Mouse (Mus musculus): Measurements from ENCODE around the gene Ahdc1. TPM values are rescaled to one million over a fixed set of nuclear protein-coding genes. Genes with fewer than 3 reads are reported as not detected.

The Ahdc1 gene
- polyA plus RNA-seq (2014; fragmentation: Illumina TruSeq; extraction: RNeasy Lipid Tissue Mini Kit (QIAGEN cat#74804); ENCODE audit: low read depth, low replicate concordance) = 1.3 TPM

GRCm38 (mm10) chr4:133011028-133011820, at the start of gene Ahdc1:
TSS of gene Ahdc1 (plus strand) at chr4:133011260.

GRCm38 (mm10) chr4:132973814-132974398, 37.2 kb upstream of the Ahdc1 start, which contains the start of gene Fgr:
TSS of gene Fgr (plus strand) at chr4:132974095.

Other genes with a start within 250 kb of the Ahdc1 start
- gene Rpa2, start 242.9 kb upstream of the Ahdc1 start, polyA plus RNA-seq (2014; fragmentation: Illumina TruSeq; extraction: RNeasy Lipid Tissue Mini Kit (QIAGEN cat#74804); ENCODE audit: low read depth, low replicate concordance) = 2.4 TPM
- gene Themis2, start 214.9 kb upstream of the Ahdc1 start, polyA plus RNA-seq (2014; fragmentation: Illumina TruSeq; extraction: RNeasy Lipid Tissue Mini Kit (QIAGEN cat#74804); ENCODE audit: low read depth, low replicate concordance) = 0.58 TPM
- 5.2 TPM for gene Ppp1r8, start 168.1 kb upstream of the Ahdc1 start, polyA plus RNA-seq (2014; fragmentation: Illumina TruSeq; extraction: RNeasy Lipid Tissue Mini Kit (QIAGEN cat#74804); ENCODE audit: low read depth, low replicate concordance)
- 33.1 TPM for gene Stx12, start 126.8 kb upstream of the Ahdc1 start, polyA plus RNA-seq (2014; fragmentation: Illumina TruSeq; extraction: RNeasy Lipid Tissue Mini Kit (QIAGEN cat#74804); ENCODE audit: low read depth, low replicate concordance)
- gene Fam76a, start 88.7 kb upstream of the Ahdc1 start, polyA plus RNA-seq (2014; fragmentation: Illumina TruSeq; extraction: RNeasy Lipid Tissue Mini Kit (QIAGEN cat#74804); ENCODE audit: low read depth, low replicate concordance) = 10.5 TPM
- gene Fgr, start 37.2 kb upstream of the Ahdc1 start, polyA plus RNA-seq (2014; fragmentation: Illumina TruSeq; extraction: RNeasy Lipid Tissue Mini Kit (QIAGEN cat#74804); ENCODE audit: low read depth, low replicate concordance) = 0.72 TPM
- gene Wasf2, start 119.2 kb downstream of the Ahdc1 start, polyA plus RNA-seq (2014; fragmentation: Illumina TruSeq; extraction: RNeasy Lipid Tissue Mini Kit (QIAGEN cat#74804); ENCODE audit: low read depth, low replicate concordance) = 13.8 TPM
- not detected for gene Cd164l2, start 200.9 kb downstream of the Ahdc1 start, polyA plus RNA-seq (2014; fragmentation: Illumina TruSeq; extraction: RNeasy Lipid Tissue Mini Kit (QIAGEN cat#74804); ENCODE audit: low read depth, low replicate concordance)
- not detected for gene Gpr3, start 201.3 kb downstream of the Ahdc1 start, polyA plus RNA-seq (2014; fragmentation: Illumina TruSeq; extraction: RNeasy Lipid Tissue Mini Kit (QIAGEN cat#74804); ENCODE audit: low read depth, low replicate concordance)
- gene Map3k6, start 229.6 kb downstream of the Ahdc1 start, polyA plus RNA-seq (2014; fragmentation: Illumina TruSeq; extraction: RNeasy Lipid Tissue Mini Kit (QIAGEN cat#74804); ENCODE audit: low read depth, low replicate concordance) = not detected